Mouse (Mus musculus): Measurements from ENCODE around the gene Slc2a6. TPM values are rescaled to one million over a fixed set of nuclear protein-coding genes. Genes with fewer than 3 reads are reported as not detected.

Gene Slc2a6
- total RNA-seq, 2 experiments from 2014 or later = 28.9 to 29.1 TPM

DNA sequence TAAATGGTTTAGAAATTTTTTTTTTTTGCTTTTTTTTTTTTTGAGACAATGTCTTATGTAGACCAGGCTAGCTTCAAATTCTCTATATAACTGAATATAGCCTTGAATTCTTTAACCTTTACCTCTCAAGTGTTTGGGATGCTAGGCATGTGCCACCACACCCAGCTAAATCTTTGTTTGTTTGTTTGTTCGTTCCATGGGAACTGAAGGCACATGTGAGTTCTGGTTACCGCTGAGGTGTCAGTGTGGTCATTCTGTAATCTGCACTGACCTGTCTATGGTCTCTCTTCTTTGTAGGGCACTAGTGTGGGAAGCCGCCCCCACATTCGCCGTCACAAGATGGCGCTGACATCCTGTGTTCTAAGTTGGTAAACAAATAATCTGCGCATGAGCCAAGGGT lies 29.8 kb downstream of the Slc2a6 start:
- TF ChIP-seq CTCF (IDR thresholded peaks at IDR 0.05) = no peak
- intact Hi-C loops (cut with DNase I) = no loop called here
- no peak for DNase-seq (ENCODE audit: extremely low spot score in 1 of 2, low spot score in 2 of 2)
- H3K4me3 ChIP-seq = no peak overlapping the region
- H3K27ac ChIP-seq = no peak overlapping the region

DNA sequence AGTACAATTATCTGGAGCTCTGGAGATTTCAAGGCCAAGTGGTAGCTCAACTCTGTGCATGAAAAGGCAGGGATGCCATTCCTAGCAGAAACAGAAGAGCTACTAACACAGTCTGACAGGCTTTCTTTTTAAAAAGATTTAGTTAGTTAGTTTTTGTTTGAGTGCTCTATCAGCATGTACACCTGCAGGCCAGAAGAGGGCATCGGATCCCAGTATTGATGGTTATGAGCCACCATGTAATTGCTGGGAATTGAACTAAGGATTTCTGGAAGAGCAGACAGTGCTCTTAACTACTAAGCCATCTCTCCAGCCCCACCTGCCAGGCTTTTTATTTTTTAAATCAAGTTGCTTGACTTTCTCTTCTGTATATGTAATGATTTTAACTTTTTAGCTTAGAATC lies 30.3 kb downstream of the Slc2a6 start:
- intact Hi-C loops (cut with DNase I) = no loop called here
- Histone ChIP-seq H3K27ac (no peak overlapping the region), H3K4me3 (no peak overlapping the region)
- peak; percentile 15 for TF ChIP-seq CTCF (IDR thresholded peaks at IDR 0.05)
- no peak for DNase-seq (ENCODE audit: extremely low spot score in 1 of 2, low spot score in 2 of 2)

DNA sequence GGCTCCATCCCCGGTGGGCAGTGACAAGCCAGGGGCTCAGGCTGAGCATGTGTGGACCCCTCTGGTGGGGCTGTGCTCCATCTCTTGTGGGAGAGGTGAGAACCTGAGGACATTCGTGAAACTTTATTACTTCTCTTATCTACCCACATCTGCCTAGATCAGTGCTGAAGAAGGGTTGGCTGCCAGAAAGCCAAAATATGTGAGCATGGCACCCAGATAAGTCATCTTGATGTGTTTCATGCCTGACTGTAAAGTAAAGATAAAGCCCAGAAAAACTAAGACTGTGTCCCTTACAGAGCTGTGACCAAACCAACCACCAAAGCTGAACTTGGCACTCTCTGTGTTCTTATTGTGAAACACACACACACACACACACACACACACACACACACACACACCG lies 33.9 kb downstream of the Slc2a6 start:
- TF ChIP-seq CTCF (IDR thresholded peaks at IDR 0.05) = no peak
- no peak overlapping the region for H3K4me3 ChIP-seq
- intact Hi-C loops (cut with DNase I) = no loop called here
- DNase-seq (ENCODE audit: extremely low spot score in 1 of 2, low spot score in 2 of 2) = no peak
- H3K27ac ChIP-seq = no peak overlapping the region

DNA sequence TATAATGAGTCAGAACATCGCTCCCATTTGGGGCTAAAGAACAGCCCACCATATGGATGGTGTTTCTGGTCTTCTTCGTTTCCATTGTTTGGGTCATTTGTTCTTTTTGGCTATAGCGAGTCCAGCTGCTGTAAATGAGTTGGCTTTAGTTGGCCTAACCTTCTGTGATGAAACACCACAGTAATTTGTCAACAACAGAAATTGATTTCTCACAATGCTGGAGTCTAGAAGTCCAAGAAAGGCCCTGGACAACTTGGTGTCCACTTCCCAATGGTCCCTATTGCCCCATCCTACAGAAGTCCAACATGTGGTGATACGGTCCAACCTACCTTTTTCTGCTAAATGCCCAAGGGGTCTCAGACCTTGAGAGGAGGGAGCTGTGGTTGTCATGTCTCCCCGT lies 43.2 kb downstream of the Slc2a6 start:
- intact Hi-C loops (cut with DNase I) = no loop called here

DNA sequence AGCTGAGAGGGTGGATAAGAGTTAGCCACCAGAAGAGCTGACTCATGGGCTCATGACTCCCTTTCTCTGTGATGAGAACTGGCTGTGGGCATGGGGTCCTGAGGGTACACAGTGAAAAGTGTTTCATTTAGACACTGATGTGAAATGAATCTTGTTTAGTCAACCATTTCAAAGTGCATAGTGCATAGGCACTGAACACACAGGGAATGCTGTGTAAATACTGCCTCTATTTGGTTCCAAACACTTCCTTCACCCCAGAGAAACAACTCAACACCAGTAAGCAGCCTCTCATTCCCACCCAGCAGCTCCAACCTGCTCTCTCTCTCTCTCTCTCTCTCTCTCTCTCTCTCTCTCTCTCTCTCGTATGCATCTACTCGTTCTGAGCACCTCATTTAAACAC lies 43.6 kb downstream of the Slc2a6 start:
- TF ChIP-seq CTCF (IDR thresholded peaks at IDR 0.05) = no peak
- no peak for DNase-seq (ENCODE audit: extremely low spot score in 1 of 2, low spot score in 2 of 2)
- intact Hi-C loops (cut with DNase I) = no loop called here
- no peak overlapping the region for H3K27ac ChIP-seq
- no peak overlapping the region for H3K4me3 ChIP-seq

More for the DNA sequence above, 43.2 kb downstream of the Slc2a6 start:
- DNase-seq (ENCODE audit: extremely low spot score in 1 of 2, low spot score in 2 of 2) = no peak
- no peak overlapping the region for H3K4me3 ChIP-seq
- H3K27ac ChIP-seq = no peak overlapping the region
- no peak for TF ChIP-seq CTCF (IDR thresholded peaks at IDR 0.05)

DNA sequence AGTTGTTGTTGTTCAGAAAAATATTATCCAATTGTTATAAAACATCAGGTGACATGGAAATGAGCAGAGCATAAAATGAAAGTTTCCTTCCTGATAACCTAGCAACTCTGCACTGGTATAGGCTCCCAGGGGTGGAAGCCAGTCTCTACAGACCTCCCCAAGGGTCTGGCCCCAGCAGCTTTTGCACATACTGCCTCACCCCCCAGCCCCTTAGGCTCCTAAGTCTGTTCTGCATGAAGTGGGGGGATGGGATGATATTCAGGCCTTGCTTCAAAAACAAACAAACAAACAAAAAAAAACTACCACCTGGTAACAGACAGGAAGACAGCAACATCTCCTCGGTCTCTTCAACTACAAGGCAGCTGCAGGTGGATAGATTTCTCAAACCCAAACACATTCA lies 47.4 kb downstream of the Slc2a6 start:
- no peak overlapping the region for H3K27ac ChIP-seq
- no peak for DNase-seq (ENCODE audit: extremely low spot score in 1 of 2, low spot score in 2 of 2)
- H3K4me3 ChIP-seq = no peak overlapping the region
- TF ChIP-seq CTCF (IDR thresholded peaks at IDR 0.05) = no peak
- intact Hi-C loops (cut with DNase I) = no loop called here

DNA sequence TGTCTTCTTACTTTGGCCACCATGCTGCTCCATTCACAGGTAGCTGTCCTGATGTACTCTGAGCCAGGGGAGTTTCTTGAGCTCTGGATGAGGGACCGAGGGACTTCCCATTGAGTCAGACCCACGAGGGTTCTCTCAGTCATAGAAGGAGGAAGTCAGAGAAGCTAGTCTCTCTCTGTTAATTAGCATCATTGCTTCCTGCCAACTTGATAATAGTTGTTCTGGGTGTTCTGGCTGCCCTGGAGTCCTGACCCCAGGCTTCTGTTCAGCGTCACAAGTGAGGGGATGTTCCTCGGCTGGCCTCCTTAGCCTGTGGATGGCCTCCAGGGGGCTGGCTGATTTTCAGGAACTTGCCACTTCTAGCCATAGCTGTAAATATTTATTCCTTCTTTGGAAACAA lies 53.8 kb downstream of the Slc2a6 start:
- intact Hi-C loops (cut with DNase I) = no loop called here
- TF ChIP-seq CTCF (IDR thresholded peaks at IDR 0.05) = no peak
- no peak for DNase-seq (ENCODE audit: extremely low spot score in 1 of 2, low spot score in 2 of 2)

DNA sequence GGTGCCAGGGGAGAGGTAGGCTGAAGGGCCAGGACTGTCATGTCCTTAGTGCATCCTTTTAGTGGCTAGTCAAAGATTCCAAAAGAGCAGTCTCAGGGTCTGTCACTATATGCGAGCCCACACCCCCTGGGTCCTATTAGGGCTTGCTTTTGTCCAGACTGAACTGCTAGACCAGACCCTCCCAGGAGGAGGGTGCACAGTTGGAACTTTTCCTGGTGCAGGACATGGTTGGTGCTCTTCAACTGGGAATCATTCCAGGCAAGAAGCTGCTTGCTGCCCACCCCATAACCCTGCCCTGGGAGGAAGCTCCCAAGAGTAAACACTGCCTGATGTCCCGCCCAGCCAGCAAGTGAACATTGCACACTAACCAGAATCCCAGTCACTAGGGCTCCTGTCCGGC lies 54.7 kb downstream of the Slc2a6 start, which contains the start of gene Adamts13:
TSS of gene Adamts13 (plus strand) at position 301 of the 400 bp plus-strand sequence.
- intact Hi-C loops (cut with DNase I) = no loop called here
- no peak within 1 kb of the TSS for H3K4me3 ChIP-seq
- TF ChIP-seq CTCF (IDR thresholded peaks at IDR 0.05) = no peak
- H3K27ac ChIP-seq = no peak within 1 kb of the TSS
- no peak for DNase-seq (ENCODE audit: extremely low spot score in 1 of 2, low spot score in 2 of 2)

More for the DNA sequence above, 53.8 kb downstream of the Slc2a6 start:
- Histone ChIP-seq H3K4me3 (no peak overlapping the region), H3K27ac (no peak overlapping the region)

Other genes starting within 250 kb of the Slc2a6 start
- not detected for gene Abo, start 163.0 kb downstream of the Slc2a6 start, total RNA-seq (2021)
- 10 to 100 TPM; 25.4 to 27.3 TPM for gene Surf6, start 125.1 kb downstream of the Slc2a6 start, total RNA-seq (2021)
- gene Med22, start 117.3 kb downstream of the Slc2a6 start, total RNA-seq (2021) = 10 to 100 TPM; 44.5 to 46.6 TPM
- 100 to 1,000 TPM; 208 to 232 TPM for gene Rpl7a, start 117.2 kb downstream of the Slc2a6 start, total RNA-seq (2021)
- 10 to 100 TPM; 37.8 to 37.9 TPM for gene Surf2, start 111.6 kb downstream of the Slc2a6 start, total RNA-seq (2021)
- gene Surf1, start 111.5 kb downstream of the Slc2a6 start, total RNA-seq (2021) = 10 to 100 TPM; 96.6 to 97.2 TPM
- gene Surf4, start 94.1 kb downstream of the Slc2a6 start, total RNA-seq (2021) = 10 to 100 TPM; 46.6 to 50.0 TPM
- under 1 TPM in 1 of 2 experiments, not detected in 1; 0.37 TPM for gene Stkld1, start 94.0 kb downstream of the Slc2a6 start, total RNA-seq (2021)
- gene Rexo4, start 63.6 kb downstream of the Slc2a6 start, total RNA-seq (2021) = 10 to 100 TPM; 60.1 to 69.6 TPM
- 1 to 10 TPM; 1.8 to 2.3 TPM for gene Adamts13, start 54.6 kb downstream of the Slc2a6 start, total RNA-seq (2021)
- gene Cacfd1, start 18.1 kb downstream of the Slc2a6 start, total RNA-seq (2021) = 10 to 100 TPM; 46.3 to 48.2 TPM
- gene Mymk, start 44.2 kb upstream of the Slc2a6 start, total RNA-seq (2021) = under 1 TPM in 1 of 2 experiments, not detected in 1; 0.75 TPM
- gene Adamtsl2, start 51.4 kb upstream of the Slc2a6 start, total RNA-seq (2021) = 10 to 100 TPM; 16.2 to 21.4 TPM
- 100 to 1,000 TPM; 103 to 109 TPM for gene Fam163b, start 114.5 kb upstream of the Slc2a6 start, total RNA-seq (2021)
- under 1 TPM; 0.23 to 0.30 TPM for gene Dbh, start 137.2 kb upstream of the Slc2a6 start, total RNA-seq (2021)
- gene Sardh, start 220.3 kb upstream of the Slc2a6 start, total RNA-seq (2021) = 1 to 10 TPM; 8.0 to 8.4 TPM